Mouse (Mus musculus): Measurements from ENCODE around the gene Srrm2. TPM values are rescaled to one million over a fixed set of nuclear protein-coding genes. Genes with fewer than 3 reads are reported as not detected.

The Srrm2 gene
- polyA plus RNA-seq, 1 experiment from 2014 or later, result 390 TPM

- Histone ChIP-seq H3K27me3 (ENCODE audit: control insufficient read depth, insufficient read depth, low read length) (no peaks in the 10 kb centered on the region), H3K4me3 (ENCODE audit: low read depth, low read length) (no peak overlapping the region)
Measured at GRCm38 (mm10) chr17:23757581-23757980, 32.8 kb upstream of the Srrm2 start.

GRCm38 (mm10) chr17:23758801-23759200 lies 31.5 kb upstream of the Srrm2 start:
- Histone ChIP-seq H3K4me3 (ENCODE audit: low read depth, low read length) (no peak overlapping the region), H3K9me3 (replicated peaks; ENCODE audit: control insufficient read depth, low read length) (no peaks in the 10 kb centered on the region), H3K4me1 (ENCODE audit: control insufficient read depth, insufficient read depth, low read length) (no peaks in the 10 kb centered on the region), H3K4me2 (no peak overlapping the region), H3K27me3 (ENCODE audit: control insufficient read depth, insufficient read depth, low read length) (no peaks in the 10 kb centered on the region), H3K27ac (ENCODE audit: low read depth, low read length) (no peak overlapping the region), H3K36me3 (ENCODE audit: control insufficient read depth, insufficient read depth, low read length) (peaks cover 47% of the 10 kb centered on the region), H3K9ac (ENCODE audit: low read depth, low read length) (no peak overlapping the region)
- ATAC-seq (replicated peaks; ENCODE audit: insufficient number of reproducible peaks, low FRiP score, low TSS enrichment), result no peak
- 82% methylated on average over 8 of the region's 8 CpGs for WGBS (ENCODE audit: insufficient replicate concordance)

More at GRCm38 (mm10) chr17:23757581-23757980, 32.8 kb upstream of the Srrm2 start:
- Histone ChIP-seq H3K4me2 (no peak overlapping the region), H3K9me3 (replicated peaks; ENCODE audit: control insufficient read depth, low read length) (no peaks in the 10 kb centered on the region), H3K9ac (ENCODE audit: low read depth, low read length) (no peak overlapping the region), H3K36me3 (ENCODE audit: control insufficient read depth, insufficient read depth, low read length) (peaks cover 57% of the 10 kb centered on the region), H3K4me1 (ENCODE audit: control insufficient read depth, insufficient read depth, low read length) (no peaks in the 10 kb centered on the region), H3K27ac (ENCODE audit: low read depth, low read length) (no peak overlapping the region)
- no peak for ATAC-seq (replicated peaks; ENCODE audit: insufficient number of reproducible peaks, low FRiP score, low TSS enrichment)
- WGBS (ENCODE audit: insufficient replicate concordance), result 91% methylated on average over 9 of the region's 9 CpGs

- WGBS (ENCODE audit: insufficient replicate concordance), result 87% methylated on average over 9 of the region's 9 CpGs
- no peak overlapping the region for H3K4me2 ChIP-seq
- H3K9me3 ChIP-seq (replicated peaks; ENCODE audit: control insufficient read depth, low read length), result no peaks in the 10 kb centered on the region
- ATAC-seq (replicated peaks; ENCODE audit: insufficient number of reproducible peaks, low FRiP score, low TSS enrichment), result no peak
- H3K9ac ChIP-seq (ENCODE audit: low read depth, low read length), result no peak overlapping the region
- H3K4me3 ChIP-seq (ENCODE audit: low read depth, low read length), result no peak overlapping the region
- no peaks in the 10 kb centered on the region for H3K4me1 ChIP-seq (ENCODE audit: control insufficient read depth, insufficient read depth, low read length)
- H3K27ac ChIP-seq (ENCODE audit: low read depth, low read length), result no peak overlapping the region
- no peaks in the 10 kb centered on the region for H3K27me3 ChIP-seq (ENCODE audit: control insufficient read depth, insufficient read depth, low read length)
- peaks cover 47% of the 10 kb centered on the region for H3K36me3 ChIP-seq (ENCODE audit: control insufficient read depth, insufficient read depth, low read length)
Measured at GRCm38 (mm10) chr17:23760231-23760630, 30.1 kb upstream of the Srrm2 start.

GRCm38 (mm10) chr17:23761155-23761554 lies 29.2 kb upstream of the Srrm2 start:
- no peaks in the 10 kb centered on the region for H3K9me3 ChIP-seq (replicated peaks; ENCODE audit: control insufficient read depth, low read length)
- H3K27ac ChIP-seq (ENCODE audit: low read depth, low read length), result no peak overlapping the region
- H3K27me3 ChIP-seq (ENCODE audit: control insufficient read depth, insufficient read depth, low read length), result no peaks in the 10 kb centered on the region
- no peak overlapping the region for H3K4me2 ChIP-seq
- H3K36me3 ChIP-seq (ENCODE audit: control insufficient read depth, insufficient read depth, low read length), result peaks cover 38% of the 10 kb centered on the region
- ATAC-seq (replicated peaks; ENCODE audit: insufficient number of reproducible peaks, low FRiP score, low TSS enrichment), result no peak
- 91% methylated on average over 3 of the region's 3 CpGs for WGBS (ENCODE audit: insufficient replicate concordance)
- no peaks in the 10 kb centered on the region for H3K4me1 ChIP-seq (ENCODE audit: control insufficient read depth, insufficient read depth, low read length)
- no peak overlapping the region for H3K4me3 ChIP-seq (ENCODE audit: low read depth, low read length)
- H3K9ac ChIP-seq (ENCODE audit: low read depth, low read length), result no peak overlapping the region

- Histone ChIP-seq H3K27ac (ENCODE audit: low read depth, low read length) (no peak overlapping the region), H3K27me3 (ENCODE audit: control insufficient read depth, insufficient read depth, low read length) (no peaks in the 10 kb centered on the region), H3K9ac (ENCODE audit: low read depth, low read length) (no peak overlapping the region), H3K4me2 (no peak overlapping the region), H3K4me1 (ENCODE audit: control insufficient read depth, insufficient read depth, low read length) (no peaks in the 10 kb centered on the region), H3K36me3 (ENCODE audit: control insufficient read depth, insufficient read depth, low read length) (peaks cover 23% of the 10 kb centered on the region), H3K9me3 (replicated peaks; ENCODE audit: control insufficient read depth, low read length) (no peaks in the 10 kb centered on the region), H3K4me3 (ENCODE audit: low read depth, low read length) (no peak overlapping the region)
- no peak for ATAC-seq (replicated peaks; ENCODE audit: insufficient number of reproducible peaks, low FRiP score, low TSS enrichment)
- WGBS (ENCODE audit: insufficient replicate concordance), result 83% methylated on average over 11 of the region's 11 CpGs
Measured at GRCm38 (mm10) chr17:23762976-23763375, 27.4 kb upstream of the Srrm2 start.

GRCm38 (mm10) chr17:23770493-23770892 lies 19.8 kb upstream of the Srrm2 start:
- H3K27me3 ChIP-seq (ENCODE audit: control insufficient read depth, insufficient read depth, low read length), result no peaks in the 10 kb centered on the region
- peak overlapping the region; percentile 92 for H3K9ac ChIP-seq (ENCODE audit: low read depth, low read length)
- no peak for ATAC-seq (replicated peaks; ENCODE audit: insufficient number of reproducible peaks, low FRiP score, low TSS enrichment)
- peak overlapping the region; percentile 87 for H3K4me3 ChIP-seq (ENCODE audit: low read depth, low read length)
- H3K4me1 ChIP-seq (ENCODE audit: control insufficient read depth, insufficient read depth, low read length), result peaks cover 7% of the 10 kb centered on the region
- H3K36me3 ChIP-seq (ENCODE audit: control insufficient read depth, insufficient read depth, low read length), result no peaks in the 10 kb centered on the region
- 18% methylated on average over 2 of the region's 2 CpGs for WGBS (ENCODE audit: insufficient replicate concordance)
- H3K27ac ChIP-seq (ENCODE audit: low read depth, low read length), result no peak overlapping the region
- H3K9me3 ChIP-seq (replicated peaks; ENCODE audit: control insufficient read depth, low read length), result no peaks in the 10 kb centered on the region
- peak overlapping the region; percentile 71 for H3K4me2 ChIP-seq

GRCm38 (mm10) chr17:23770896-23771283 lies 19.4 kb upstream of the Srrm2 start:
- Histone ChIP-seq H3K36me3 (ENCODE audit: control insufficient read depth, insufficient read depth, low read length) (no peaks in the 10 kb centered on the region), H3K4me1 (ENCODE audit: control insufficient read depth, insufficient read depth, low read length) (peaks cover 7% of the 10 kb centered on the region), H3K27me3 (ENCODE audit: control insufficient read depth, insufficient read depth, low read length) (no peaks in the 10 kb centered on the region)

GRCm38 (mm10) chr17:23771284-23772218 lies 18.8 kb upstream of the Srrm2 start, which contains the start of gene Flywch1:
Flywch1 (minus strand) TSS chr17:23771602.
- Histone ChIP-seq H3K4me1 (ENCODE audit: control insufficient read depth, insufficient read depth, low read length) (peaks cover 7% of the 10 kb centered on the region), H3K4me2 (peak within 1 kb of the TSS; percentile 71), H3K9ac (ENCODE audit: low read depth, low read length) (peak within 1 kb of the TSS; percentile 92), H3K4me3 (ENCODE audit: low read depth, low read length) (peak within 1 kb of the TSS; percentile 87), H3K9me3 (replicated peaks; ENCODE audit: control insufficient read depth, low read length) (no peaks in the 10 kb centered on the region), H3K27me3 (ENCODE audit: control insufficient read depth, insufficient read depth, low read length) (no peaks in the 10 kb centered on the region), H3K36me3 (ENCODE audit: control insufficient read depth, insufficient read depth, low read length) (no peaks in the 10 kb centered on the region), H3K27ac (ENCODE audit: low read depth, low read length) (peak within 1 kb of the TSS; percentile 82)
- WGBS (ENCODE audit: insufficient replicate concordance), result 4% methylated on average over 48 of the region's 58 CpGs
- peak; percentile 96 for ATAC-seq (replicated peaks; ENCODE audit: insufficient number of reproducible peaks, low FRiP score, low TSS enrichment)

More at GRCm38 (mm10) chr17:23770896-23771283, 19.4 kb upstream of the Srrm2 start:
- WGBS (ENCODE audit: insufficient replicate concordance), result 2% methylated on average over 19 of the region's 19 CpGs
- Histone ChIP-seq H3K4me3 (ENCODE audit: low read depth, low read length) (peak overlapping the region; percentile 87), H3K4me2 (peak overlapping the region; percentile 71), H3K9ac (ENCODE audit: low read depth, low read length) (peak overlapping the region; percentile 92), H3K27ac (ENCODE audit: low read depth, low read length) (peak overlapping the region; percentile 82), H3K9me3 (replicated peaks; ENCODE audit: control insufficient read depth, low read length) (no peaks in the 10 kb centered on the region)
- peak; percentile 39 for ATAC-seq (replicated peaks; ENCODE audit: insufficient number of reproducible peaks, low FRiP score, low TSS enrichment)

All from heart, embryonic 11.5 days (tissue).